Mouse (Mus musculus) kidney, postnatal 0 days (tissue): ENCODE results near the gene Gm33543. TPM values are rescaled to one million over a fixed set of nuclear protein-coding genes. Genes with fewer than 3 reads are reported as not detected.

Source experiments
- ATAC-seq: fragments of 200-750 bp; cut with Nextera tagmentation; replicated peaks from 2 replicates; pipeline ENCODE4 v1.8.0; 2017; ENCODE audit warnings: low read depth, moderate number of reproducible peaks, moderate TSS enrichment, moderate library complexity; ENCODE audit not compliant: low FRiP score
- DNase-seq: peaks from one replicate; pipeline ENCODE4 v3.0.0-alpha.2; 2016; ENCODE audit warnings: low spot score
- H3K27ac ChIP-seq: fragments of 300-500 bp; sonication (generic); 2 replicates; pipeline ENCODE4 v1.5.1; 2014; ENCODE audit warnings: mild to moderate bottlenecking
- H3K27me3 ChIP-seq: fragments of 300-500 bp; sonication (generic); 2 replicates; pipeline ENCODE4 v1.6.1; 2014; ENCODE audit warnings: low read length, mixed read lengths; ENCODE audit not compliant: insufficient read depth
- H3K36me3 ChIP-seq: fragments of 300-500 bp; sonication (generic); 2 replicates; pipeline ENCODE4 v1.6.1; 2014; ENCODE audit warnings: low read length, mixed read lengths; ENCODE audit not compliant: insufficient read depth
- H3K4me1 ChIP-seq: fragments of 300-500 bp; sonication (generic); replicated peaks from 2 replicates; pipeline ENCODE4 v1.6.1; 2014; ENCODE audit warnings: antibody characterized with exemption, low read length, mixed read lengths; ENCODE audit not compliant: insufficient read depth
- H3K4me2 ChIP-seq: fragments of 300-500 bp; sonication (generic); 2 replicates; pipeline ENCODE4 v1.6.1; 2014; ENCODE audit warnings: mild to moderate bottlenecking, low read length, moderate library complexity, mixed read lengths
- H3K4me3 ChIP-seq: fragments of 300-500 bp; sonication (generic); replicated peaks from 2 replicates; pipeline ENCODE4 v1.5.1; 2014; ENCODE audit warnings: low read depth, low read length
- H3K9ac ChIP-seq: fragments of 300-500 bp; sonication (generic); 2 replicates; pipeline ENCODE4 v1.6.1; 2014; ENCODE audit warnings: low read depth, low read length
- H3K9me3 ChIP-seq: fragments of 300-500 bp; sonication (generic); replicated peaks from 2 replicates; pipeline ENCODE4 v1.6.1; 2016; ENCODE audit warnings: low read length, inconsistent platforms, mixed read lengths
- CTCF ChIP-seq: IDR thresholded peaks from 2 replicates; pipeline ENCODE4 v1.5.1; 2016; ENCODE audit warnings: antibody characterized with exemption, low read depth, mild to moderate bottlenecking, moderate library complexity
- WGBS: fragments of 180-500 bp; shearing (Covaris S2); extraction: QIAGEN DNeasy Blood & Tissue Kit; methylation state at CpG from one replicate; pipeline ENCODE4 v1.1.7; 2014; 5-methylcytosine and 5-hydroxymethylcytosine counted together
- polyA plus RNA-seq: library from polyadenylated mRNA; unstranded; fragments of >200 nt; fragmentation: Nextera tagmentation; extraction: Ambion mirVana; gene quantifications from 2 replicates; pipeline ENCODE4 v1.2.1, GENCODE M21; 2015

Gene Gm33543
- polyA plus RNA-seq, 1 experiment from 2014 or later: 0.62 TPM

- Histone ChIP-seq H3K36me3 (no peaks in the 10 kb centered on the region), H3K4me1 (no peaks in the 10 kb centered on the region; the same call in 1 of the 2 replicates), H3K4me2 (no peak overlapping the region), H3K4me3 (no peak overlapping the region), H3K9me3 (no peaks in the 10 kb centered on the region), H3K27me3 (no peaks in the 10 kb centered on the region), H3K9ac (no peak overlapping the region), H3K27ac (no peak overlapping the region)
- DNase-seq: peak; percentile 43
- TF ChIP-seq CTCF: no peak
- no peak for ATAC-seq
- WGBS: 23% methylated on average over 3 of the region's 3 CpGs
Measured at GRCm38 (mm10) chr10:95825651-95826050, 17.1 kb downstream of the Gm33543 start.

GRCm38 (mm10) chr10:95818506-95818905 is 24.2 kb downstream of the Gm33543 start:
- ATAC-seq (no peak), DNase-seq (no peak)
- Histone ChIP-seq H3K36me3 (no peaks in the 10 kb centered on the region), H3K27ac (no peak overlapping the region), H3K9ac (no peak overlapping the region), H3K4me3 (no peak overlapping the region), H3K27me3 (no peaks in the 10 kb centered on the region), H3K4me2 (no peak overlapping the region), H3K9me3 (no peaks in the 10 kb centered on the region), H3K4me1 (no peaks in the 10 kb centered on the region)
- TF ChIP-seq CTCF: no peak
- 91% methylated on average over 2 of the region's 2 CpGs for WGBS

DNA sequence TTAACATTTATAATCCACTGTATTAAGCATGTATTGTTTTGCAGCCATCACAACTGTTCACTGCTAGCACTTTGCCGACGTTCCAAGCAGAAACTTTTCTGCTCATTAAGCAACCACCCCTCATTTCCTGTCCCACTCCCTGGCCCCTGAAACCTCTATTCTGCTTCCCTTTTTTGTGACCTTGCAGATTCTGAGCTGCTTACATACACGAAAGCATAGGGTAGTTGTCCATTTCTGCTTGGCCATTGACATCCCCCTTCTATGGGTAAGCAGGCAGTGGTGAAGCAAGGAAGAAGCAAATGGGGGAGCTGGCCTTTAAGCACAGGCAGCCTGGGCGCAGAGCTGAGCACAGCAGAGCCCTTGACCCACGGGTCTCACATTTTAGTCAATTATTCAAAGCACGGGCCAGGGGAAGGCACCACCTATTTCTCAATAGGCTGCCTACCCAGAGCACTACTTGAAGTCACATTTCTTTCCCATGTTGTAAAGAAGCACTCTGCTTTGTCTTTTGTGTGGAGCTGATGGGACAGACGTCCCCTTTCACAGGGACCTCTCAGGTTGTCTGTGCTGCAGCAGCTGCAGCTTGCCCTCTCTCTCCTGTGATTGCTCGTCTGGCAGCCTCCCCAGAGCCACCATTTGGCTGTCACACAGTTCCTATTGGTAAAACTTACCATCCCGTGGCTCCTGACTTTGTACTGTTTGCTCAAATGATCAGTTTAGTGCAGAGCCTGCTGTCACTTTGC is 25.1 kb downstream of the Gm33543 start:
- no peak for TF ChIP-seq CTCF
- Histone ChIP-seq H3K4me1 (no peaks in the 10 kb centered on the region), H3K4me3 (no peak overlapping the region), H3K27me3 (no peaks in the 10 kb centered on the region), H3K4me2 (no peak overlapping the region), H3K36me3 (no peaks in the 10 kb centered on the region), H3K27ac (no peak overlapping the region), H3K9ac (no peak overlapping the region), H3K9me3 (no peaks in the 10 kb centered on the region)
- WGBS: 19% methylated on average over 9 of the region's 9 CpGs
- DNase-seq: no peak
- no peak for ATAC-seq

DNA sequence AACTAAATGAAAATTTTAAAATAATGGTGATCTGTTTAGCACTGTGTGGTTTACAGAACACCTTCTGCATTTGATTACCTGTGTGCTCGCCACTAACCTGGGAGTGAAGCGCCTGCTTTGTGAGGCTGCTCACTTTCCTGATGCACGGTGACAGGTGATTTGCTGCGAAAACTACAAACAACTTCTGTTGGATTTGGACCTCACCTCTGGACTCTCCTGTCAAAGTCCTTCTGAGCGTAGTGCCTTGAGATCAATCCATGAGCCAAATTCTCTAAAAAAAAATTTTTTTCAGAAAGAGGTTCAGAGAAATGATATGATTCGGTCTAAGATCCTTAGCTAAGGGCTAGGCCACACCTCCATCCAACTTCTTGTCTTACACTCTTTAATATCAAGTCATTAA is 28.4 kb downstream of the Gm33543 start:
- Histone ChIP-seq H3K27me3 (no peaks in the 10 kb centered on the region), H3K9me3 (no peaks in the 10 kb centered on the region), H3K4me1 (no peaks in the 10 kb centered on the region), H3K4me2 (no peak overlapping the region), H3K27ac (no peak overlapping the region), H3K36me3 (no peaks in the 10 kb centered on the region), H3K4me3 (no peak overlapping the region), H3K9ac (no peak overlapping the region)
- WGBS: 94% methylated on average over 6 of the region's 6 CpGs
- TF ChIP-seq CTCF: no peak
- ATAC-seq (no peak), DNase-seq (no peak)

GRCm38 (mm10) chr10:95811869-95812268 is 30.9 kb downstream of the Gm33543 start:
- Histone ChIP-seq H3K9me3 (no peaks in the 10 kb centered on the region), H3K4me3 (no peak overlapping the region), H3K36me3 (no peaks in the 10 kb centered on the region), H3K9ac (no peak overlapping the region), H3K27ac (no peak overlapping the region), H3K4me2 (no peak overlapping the region), H3K4me1 (no peaks in the 10 kb centered on the region), H3K27me3 (no peaks in the 10 kb centered on the region)
- no peak for ATAC-seq
- no peak for TF ChIP-seq CTCF
- no peak for DNase-seq
- WGBS: 74% methylated on average over 4 of the region's 4 CpGs

DNA sequence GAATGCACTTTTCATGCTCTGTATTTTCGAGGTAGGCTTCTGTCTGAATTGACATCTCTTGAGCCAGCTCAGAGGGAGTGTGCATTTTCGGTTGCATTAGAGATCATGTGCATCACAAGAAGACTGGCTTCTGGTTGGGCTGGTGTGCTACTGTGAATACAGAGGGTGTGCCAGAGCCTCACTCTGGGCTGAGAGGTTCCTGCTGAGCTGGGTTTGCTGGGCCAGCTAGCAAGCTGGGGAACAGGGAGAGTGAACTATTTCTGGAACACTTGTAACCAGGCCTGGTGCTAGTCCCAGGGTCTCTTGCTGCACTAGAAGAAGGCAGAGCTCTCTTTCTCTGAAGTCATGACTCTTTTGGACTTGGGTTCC is 41.3 kb downstream of the Gm33543 start:
- Histone ChIP-seq H3K9ac (no peak overlapping the region), H3K4me1 (no peaks in the 10 kb centered on the region), H3K27ac (no peak overlapping the region), H3K36me3 (no peaks in the 10 kb centered on the region), H3K9me3 (no peaks in the 10 kb centered on the region), H3K4me3 (no peak overlapping the region), H3K27me3 (no peaks in the 10 kb centered on the region), H3K4me2 (no peak overlapping the region)
- DNase-seq (no peak), ATAC-seq (no peak)
- WGBS: 45% methylated on average over 2 of the region's 2 CpGs
- TF ChIP-seq CTCF: no peak
